Mouse (Mus musculus): Measurements from ENCODE around the gene St3gal3.
A peak's percentile ranks its signal among the peaks of the same experiment; 100 is the strongest.

St3gal3 gene

DNA sequence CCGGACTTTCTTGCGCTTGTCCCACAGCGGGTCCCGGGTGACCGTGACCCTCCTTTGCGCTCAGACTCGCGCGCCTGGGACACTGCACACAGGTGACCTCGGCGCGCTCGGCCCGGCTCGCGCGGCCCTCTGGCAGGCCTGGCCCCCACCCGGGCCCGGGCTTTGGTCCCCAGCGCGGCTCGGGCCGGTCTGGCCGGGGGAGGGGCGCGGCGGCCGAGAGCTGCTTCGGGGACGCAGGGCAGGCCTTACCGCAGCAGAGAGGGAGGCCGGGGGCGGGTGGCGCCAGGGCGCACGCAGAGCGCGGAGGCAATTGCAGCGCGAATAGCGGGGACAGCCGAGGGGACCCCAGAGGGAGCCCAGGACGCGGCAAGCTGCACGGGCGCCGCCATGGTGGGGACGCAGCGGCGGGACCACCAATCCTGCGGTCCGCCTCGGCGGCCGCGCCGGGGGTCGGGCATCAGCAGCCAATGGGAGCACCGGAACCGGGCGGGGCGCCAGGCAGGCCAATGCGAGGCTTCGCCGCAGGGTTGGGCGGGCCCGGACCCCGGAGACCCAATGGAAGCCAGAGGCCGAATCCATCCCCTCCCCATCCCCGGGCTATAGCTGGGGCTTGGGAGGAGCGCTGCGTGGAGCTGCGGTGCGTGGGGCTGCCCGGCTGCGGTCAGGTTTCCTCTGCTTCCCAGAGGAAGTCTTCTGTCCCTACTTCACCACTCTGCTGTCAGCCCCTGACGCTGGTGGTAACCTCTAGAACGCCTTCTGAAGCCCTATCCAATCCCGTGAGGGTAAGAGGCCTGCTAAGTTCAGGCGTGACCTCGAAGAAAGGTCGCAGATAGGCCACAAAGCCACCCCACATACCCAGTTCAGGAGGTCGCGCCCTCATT, at the start of gene St3gal3:
Gene St3gal3 (minus strand): TSS at position 430 of the 881 bp plus-strand sequence.
- peak; percentile 97 for DNase-seq

GRCm38 (mm10) chr4:118180301-118181080, 45.8 kb upstream of the St3gal3 start:
- peak; percentile 39 for DNase-seq

DNA sequence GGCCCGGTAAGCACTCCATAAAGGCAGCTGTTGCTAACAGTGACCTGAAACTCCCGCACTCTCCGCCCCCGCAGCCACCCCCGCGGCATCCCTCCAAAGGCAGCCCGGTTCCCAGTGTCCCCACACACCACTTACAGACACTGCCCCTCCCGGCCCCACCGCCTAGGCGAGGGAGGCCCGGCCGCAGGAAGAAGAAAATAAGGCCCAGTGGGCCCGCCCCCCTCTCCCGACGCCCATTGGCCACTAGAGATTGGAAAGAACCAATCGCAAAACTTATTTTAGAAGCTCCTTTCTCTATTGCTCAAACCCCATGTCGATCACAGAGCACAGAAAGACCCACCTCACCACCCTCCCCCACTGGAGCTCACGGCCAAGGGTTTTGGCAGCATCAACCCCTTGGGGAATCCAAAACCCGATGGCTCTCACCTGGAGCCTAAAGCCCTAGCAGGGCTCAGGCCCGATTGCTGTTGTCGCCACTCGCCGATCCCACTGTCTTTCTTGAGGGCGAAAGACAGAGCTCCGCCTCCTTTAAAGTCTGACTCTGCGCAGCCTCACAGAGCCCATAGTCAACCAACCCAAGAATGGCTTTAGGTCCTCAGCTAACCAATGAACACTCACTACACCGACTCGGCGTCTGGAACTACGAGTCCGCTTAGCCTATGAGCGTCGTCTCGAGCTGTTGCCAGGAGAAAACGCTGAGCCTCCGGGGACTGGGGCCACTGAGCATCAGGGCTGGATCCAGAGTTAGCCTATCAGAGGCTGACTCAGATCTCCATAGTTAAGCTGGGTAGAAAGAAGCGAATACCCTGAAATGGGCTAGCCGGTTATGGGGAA, 45.0 kb upstream of the St3gal3 start, which contains the start of gene Kdm4a:
Gene Kdm4a (minus strand): TSS at position 577 of the 834 bp plus-strand sequence.
- peak; percentile 92 for DNase-seq

DNA sequence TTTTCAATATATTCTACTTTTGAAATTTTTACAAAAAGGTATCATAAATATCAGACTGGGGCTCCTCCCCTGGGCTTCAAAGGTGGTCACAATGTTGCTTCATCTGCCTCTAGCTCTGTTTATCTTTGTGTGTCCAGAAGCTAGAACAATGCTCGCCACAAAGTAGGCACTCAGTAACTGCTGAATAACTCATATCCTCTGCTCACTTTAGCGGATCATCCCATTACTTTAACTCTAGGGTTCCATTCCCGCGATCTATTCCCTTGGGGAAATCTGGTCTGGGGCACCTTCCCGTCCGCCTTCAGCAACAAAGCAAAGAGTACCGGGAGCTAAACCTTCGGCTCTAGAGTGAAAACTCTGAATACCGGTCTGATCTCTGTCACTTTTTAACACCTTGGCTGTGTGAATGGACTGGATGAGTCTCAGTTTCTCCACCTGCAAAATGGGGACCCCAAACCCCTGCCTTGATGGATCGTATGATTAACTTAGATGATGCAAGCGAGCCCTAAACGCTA, 44.3 kb upstream of the St3gal3 start:
- DNase-seq, result no peak

GRCm38 (mm10) chr4:118172461-118172860, 37.7 kb upstream of the St3gal3 start:
- DNase-seq, result no peak

DNA sequence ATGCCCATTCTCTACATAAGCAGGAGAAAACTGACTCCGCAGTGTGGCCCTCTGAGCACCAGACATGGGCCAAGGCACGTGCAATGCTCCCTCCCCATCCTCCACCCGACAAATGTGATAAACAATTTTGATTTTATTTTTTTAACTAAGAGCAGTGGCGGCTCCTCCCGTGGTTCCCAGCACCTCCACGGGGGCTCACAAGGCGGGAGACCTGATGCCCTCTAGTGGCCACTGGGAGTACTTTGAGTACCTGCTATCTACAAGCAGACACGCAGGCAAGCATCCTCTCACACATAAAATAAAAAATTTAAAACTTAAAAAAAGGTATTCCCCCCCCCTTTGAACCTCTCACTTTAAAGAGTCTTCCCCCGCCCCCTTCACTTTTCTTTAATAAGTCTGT, 36.3 kb upstream of the St3gal3 start:
- no peak for DNase-seq

- no peak for DNase-seq
Observed at GRCm38 (mm10) chr4:118162123-118162522, 27.4 kb upstream of the St3gal3 start.

DNA sequence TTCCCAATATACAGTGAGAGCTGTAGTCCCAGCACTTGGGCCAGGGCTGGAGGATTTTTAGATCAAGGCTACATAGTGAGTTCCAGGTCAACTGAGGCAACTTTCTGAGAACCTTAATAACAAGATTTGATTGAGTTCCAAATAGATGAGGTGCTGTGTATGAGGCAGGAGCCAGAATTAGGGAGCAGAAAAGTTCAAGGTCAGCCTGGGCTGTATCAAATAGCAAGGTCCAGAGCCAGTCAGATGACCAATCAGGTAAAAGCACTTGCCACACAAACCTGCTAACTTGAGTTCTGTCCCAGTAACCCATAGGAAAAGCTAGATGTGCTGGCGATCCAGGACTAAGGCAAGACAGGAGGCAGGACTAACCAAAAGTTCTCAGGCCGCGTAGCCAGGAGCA, 23.0 kb upstream of the St3gal3 start:
- no peak for DNase-seq

DNA sequence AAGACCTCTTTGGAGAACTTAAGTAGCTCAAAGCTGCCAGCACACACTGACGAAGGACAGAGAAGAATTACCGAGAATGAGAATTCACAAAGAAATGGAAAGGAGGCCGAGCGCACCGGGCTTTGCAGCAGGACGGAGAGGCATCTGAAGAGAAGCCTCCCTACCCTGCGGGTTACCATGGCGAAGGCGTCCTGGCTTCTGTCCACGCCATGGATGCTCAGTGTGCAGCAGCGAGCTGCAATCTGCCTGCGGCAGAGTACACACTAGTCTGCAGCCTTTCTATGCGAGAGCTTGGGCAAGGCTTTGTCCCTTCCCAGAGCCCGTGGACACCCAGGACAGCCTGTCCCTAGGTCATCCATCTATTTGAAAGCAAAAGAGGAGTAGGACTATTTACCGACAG, 21.8 kb upstream of the St3gal3 start:
- no peak for DNase-seq

GRCm38 (mm10) chr4:118154889-118155288, 20.2 kb upstream of the St3gal3 start:
- DNase-seq, result no peak

GRCm38 (mm10) chr4:118152020-118152785, 17.5 kb upstream of the St3gal3 start:
- DNase-seq, result peak; percentile 85

- DNase-seq, result no peak
Observed at GRCm38 (mm10) chr4:118150804-118151203, 16.1 kb upstream of the St3gal3 start.

- DNase-seq, result peak; percentile 77
Observed at GRCm38 (mm10) chr4:118149956-118150680, 15.4 kb upstream of the St3gal3 start.

DNA sequence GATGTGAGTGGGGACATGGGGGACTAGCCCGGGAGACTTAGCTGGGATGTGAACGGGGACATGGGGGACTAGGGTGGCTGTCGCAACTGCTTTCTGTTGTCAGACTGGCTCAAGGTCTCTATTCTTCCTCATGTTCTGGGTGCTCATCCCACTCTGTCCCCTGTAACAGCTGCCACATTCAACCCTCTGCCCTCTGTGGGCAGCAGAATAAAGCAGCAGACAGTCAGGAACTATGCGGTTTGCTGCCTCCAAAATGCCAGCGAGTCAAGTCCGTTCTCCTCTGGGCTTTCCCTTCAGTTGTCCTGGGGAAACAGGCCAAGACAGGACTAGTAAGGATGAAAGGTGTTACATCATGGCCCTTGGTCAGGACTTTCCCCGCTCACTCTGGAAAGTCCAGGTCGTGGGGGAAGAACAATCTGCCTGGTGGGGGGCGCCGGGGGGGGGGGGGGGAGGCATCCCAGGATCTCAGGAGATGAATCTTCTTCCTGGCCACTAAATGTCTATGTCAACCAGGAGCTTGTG, 14.4 kb upstream of the St3gal3 start:
- no peak for DNase-seq

DNA sequence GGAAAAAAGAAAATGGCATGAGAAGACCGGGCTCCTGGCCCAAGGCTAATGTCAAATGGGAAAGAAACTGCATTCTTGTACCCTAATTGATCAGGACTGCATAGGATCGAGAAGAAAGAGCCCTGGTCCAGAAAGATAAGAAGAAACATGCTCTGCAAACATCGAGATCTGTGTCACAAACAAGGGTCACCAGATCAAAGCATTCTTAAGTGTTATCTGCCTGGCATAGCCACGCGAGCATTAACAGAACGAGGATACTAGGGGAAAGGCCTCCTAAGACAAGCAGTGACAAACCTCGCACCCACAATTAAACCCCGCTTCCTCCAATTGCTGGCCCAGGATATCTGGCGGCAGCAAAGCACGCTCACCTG, 13.6 kb upstream of the St3gal3 start:
- DNase-seq, result no peak

- no peak for DNase-seq
Observed at GRCm38 (mm10) chr4:118147547-118148316, 13.0 kb upstream of the St3gal3 start.

GRCm38 (mm10) chr4:118147090-118147489, 12.4 kb upstream of the St3gal3 start:
- DNase-seq, result no peak

DNA sequence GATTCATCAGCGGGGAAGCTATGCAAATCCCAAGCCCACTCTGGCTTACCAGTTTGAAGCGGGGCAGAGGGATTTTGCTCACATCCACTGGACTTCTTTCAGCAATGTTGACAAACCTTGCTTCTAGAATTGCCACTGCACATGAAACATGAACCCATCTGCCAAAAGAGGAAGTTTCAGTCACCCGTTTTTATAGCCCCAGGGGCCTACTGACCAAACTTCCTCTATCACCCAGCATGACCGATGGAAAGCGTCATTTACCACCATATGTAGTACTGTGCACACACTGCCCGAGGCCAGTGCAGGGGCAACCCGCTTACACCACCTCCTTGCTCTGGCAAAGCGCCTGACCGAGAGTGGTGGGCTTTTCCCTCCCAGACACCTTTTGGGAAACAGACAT, 9.6 kb upstream of the St3gal3 start:
- no peak for DNase-seq

DNA sequence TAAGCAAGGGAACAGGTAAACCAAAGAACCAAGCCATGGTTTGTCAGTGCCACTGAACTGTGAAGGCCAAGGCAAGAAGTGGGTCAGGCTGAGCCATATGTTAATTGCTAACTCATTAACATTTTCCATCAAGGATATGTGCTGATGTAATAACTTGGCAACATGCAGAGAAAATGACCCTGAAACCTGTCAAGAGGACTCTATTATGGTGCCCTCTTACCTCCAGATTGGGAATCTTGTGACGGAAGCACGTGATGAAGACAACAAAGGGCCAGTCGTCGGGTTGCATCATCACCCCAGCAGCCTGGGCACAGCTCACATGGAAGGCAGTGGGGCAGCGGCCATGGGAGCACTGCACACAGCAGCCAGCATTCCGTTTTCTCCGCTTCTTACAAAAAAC, 9.0 kb upstream of the St3gal3 start:
- DNase-seq, result no peak

GRCm38 (mm10) chr4:118141511-118141910, 6.8 kb upstream of the St3gal3 start:
- DNase-seq, result no peak

Measured in cerebellum, adult 8-10 months (tissue).